Mouse (Mus musculus): ENCODE data around the gene Gm10197.

The Gm10197 gene

GRCm38 (mm10) chr19:53359160-53360033, 12.2 kb downstream of the Gm10197 start:
- DNase-seq (ENCODE audit: low spot score in 2 of 2): peak in 1 of 2 experiments; percentile 48

- peak in 1 of 2 experiments; percentile 59 for DNase-seq (ENCODE audit: low spot score in 2 of 2)
Observed at GRCm38 (mm10) chr19:53355065-53355464, 16.5 kb downstream of the Gm10197 start.

GRCm38 (mm10) chr19:53354271-53355000, 17.1 kb downstream of the Gm10197 start:
- no peak for DNase-seq (ENCODE audit: low spot score in 2 of 2)

GRCm38 (mm10) chr19:53353864-53354263, 17.7 kb downstream of the Gm10197 start:
- DNase-seq (ENCODE audit: low spot score in 2 of 2): peak in 1 of 2 experiments; percentile 60

- DNase-seq (ENCODE audit: low spot score in 2 of 2): no peak
Observed at GRCm38 (mm10) chr19:53345766-53346165, 25.8 kb downstream of the Gm10197 start.

GRCm38 (mm10) chr19:53344062-53344461, 27.5 kb downstream of the Gm10197 start:
- DNase-seq (ENCODE audit: low spot score in 2 of 2): no peak

- DNase-seq (ENCODE audit: low spot score in 2 of 2): no peak
Observed at GRCm38 (mm10) chr19:53343174-53343881, 28.2 kb downstream of the Gm10197 start.

- no peak for DNase-seq (ENCODE audit: low spot score in 2 of 2)
Observed at GRCm38 (mm10) chr19:53340423-53340822, 31.1 kb downstream of the Gm10197 start.

GRCm38 (mm10) chr19:53335241-53335640, 36.3 kb downstream of the Gm10197 start:
- DNase-seq (ENCODE audit: low spot score in 2 of 2): no peak

GRCm38 (mm10) chr19:53333730-53334129, 37.8 kb downstream of the Gm10197 start:
- no peak for DNase-seq (ENCODE audit: low spot score in 2 of 2)

GRCm38 (mm10) chr19:53331882-53332500, 39.6 kb downstream of the Gm10197 start:
- DNase-seq (ENCODE audit: low spot score in 2 of 2): no peak

- peak; percentile 62 to 69 for DNase-seq (ENCODE audit: low spot score in 2 of 2)
Observed at GRCm38 (mm10) chr19:53329992-53330381, 41.6 kb downstream of the Gm10197 start.

- peak; percentile 78 to 89 for DNase-seq (ENCODE audit: low spot score in 2 of 2)
Observed at GRCm38 (mm10) chr19:53329221-53329991, 42.2 kb downstream of the Gm10197 start.

GRCm38 (mm10) chr19:53328116-53328515, 43.5 kb downstream of the Gm10197 start:
- DNase-seq (ENCODE audit: low spot score in 2 of 2): no peak

- DNase-seq (ENCODE audit: low spot score in 2 of 2): peak; percentile 81 to 85
Observed at GRCm38 (mm10) chr19:53325578-53326295, 45.8 kb downstream of the Gm10197 start.

- no peak for DNase-seq (ENCODE audit: low spot score in 2 of 2)
Observed at GRCm38 (mm10) chr19:53324866-53325265, 46.7 kb downstream of the Gm10197 start.

- DNase-seq (ENCODE audit: low spot score in 2 of 2): no peak
Observed at GRCm38 (mm10) chr19:53322438-53323048, 49.0 kb downstream of the Gm10197 start.

Measured in left cerebral cortex, adult 9 months (tissue).